Mouse (Mus musculus) gastrocnemius, adult 8-10 months (tissue): ENCODE measurements around the gene Ccdc127. TPM values are rescaled to one million over a fixed set of nuclear protein-coding genes. Genes with fewer than 3 reads are reported as not detected.

Source experiments
- DNase-seq, 2 experiments: peaks; one replicate each; pipeline ENCODE4 v3.0.0; 2022; ENCODE audit warnings: low spot score in 2 of 2
- total RNA-seq, 4 experiments: library from RNA; stranded (reverse); gene quantifications; 2 replicates each; pipeline ENCODE4 v1.2.4; 2022

Gene Ccdc127
- 10 to 100 TPM; 58.2 to 66.2 (median 64.0) TPM for total RNA-seq

DNA sequence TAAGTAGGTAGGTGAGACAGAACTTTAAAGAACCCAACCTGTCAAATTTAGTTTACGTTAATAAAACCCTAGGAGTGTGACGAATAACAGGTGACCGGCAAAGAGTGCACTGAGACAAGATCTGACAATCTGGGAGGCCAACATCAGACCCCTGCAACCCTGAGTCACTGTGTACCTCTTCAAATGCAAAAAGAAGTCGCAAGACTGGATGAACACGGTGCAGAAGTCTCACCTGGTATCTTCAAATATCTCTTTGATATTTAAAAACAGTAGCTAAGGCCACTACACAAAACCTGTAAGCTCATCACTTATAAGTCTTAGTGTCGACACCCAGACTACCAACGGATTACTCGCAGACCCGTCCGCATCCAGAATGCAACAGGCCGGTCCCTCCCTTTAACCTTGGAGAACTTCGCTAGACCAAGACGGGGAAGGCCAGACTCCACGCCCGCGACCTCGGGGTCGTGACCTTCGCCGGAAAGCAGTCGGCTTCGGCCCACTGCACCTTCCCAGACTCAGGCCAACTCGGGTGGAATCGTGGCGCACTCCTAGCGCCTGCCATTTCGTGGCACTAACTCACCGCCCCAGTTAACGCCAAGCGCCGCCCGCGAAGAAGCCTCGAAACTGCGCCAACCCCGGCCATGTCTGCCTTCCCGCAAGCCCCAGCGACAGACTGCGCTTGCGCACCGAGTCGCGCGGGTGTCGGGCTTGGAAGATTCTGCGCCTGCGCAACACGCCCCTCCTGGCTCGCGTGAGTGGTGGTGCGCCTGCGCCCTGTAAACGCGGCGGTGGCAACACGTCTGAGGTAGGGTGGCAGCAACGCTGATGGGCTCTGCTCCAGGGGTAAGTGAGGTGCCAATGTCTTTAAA, at the start of gene Ccdc127, which contains the start of gene Sdha:
Gene Ccdc127, plus strand, starts transcription at position 744 of the 869 bp plus-strand sequence.
Gene Sdha, minus strand, starts transcription at position 715 of the 869 bp plus-strand sequence.
- DNase-seq, result peak; percentile 93 to 96

DNA sequence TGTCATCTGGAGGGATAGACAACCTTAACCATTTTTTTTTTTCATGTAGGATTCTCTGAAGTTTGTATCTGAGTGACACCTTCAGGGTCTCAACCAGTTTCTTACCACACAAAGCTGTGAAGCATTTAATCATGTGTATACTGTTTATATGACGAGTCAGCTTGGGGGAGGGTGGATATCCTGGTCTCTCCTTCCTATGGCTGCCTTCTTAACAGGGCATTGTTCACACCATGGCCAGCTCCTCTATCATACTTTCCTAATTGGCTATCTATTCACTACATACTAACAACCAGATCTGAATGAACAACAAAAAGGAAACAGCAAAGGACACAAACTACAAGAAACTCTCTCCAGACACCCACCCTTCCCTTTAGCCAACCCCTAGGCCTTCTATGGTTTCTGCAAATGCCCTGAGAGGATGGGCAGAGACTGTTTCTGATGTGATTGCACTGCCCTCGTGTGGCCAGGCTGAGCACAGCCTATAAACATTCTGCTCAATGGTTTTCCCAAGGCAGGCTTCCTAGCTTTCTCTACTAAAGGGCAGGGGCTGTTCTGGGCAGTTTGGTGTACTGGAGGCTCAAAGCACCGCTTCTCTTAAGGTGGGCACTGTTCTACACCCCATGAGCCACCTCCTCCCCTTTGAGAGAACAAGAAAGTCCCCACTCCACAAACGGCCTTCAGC, 49.0 kb upstream of the Ccdc127 start:
- DNase-seq, result peak; percentile 14 to 24

DNA sequence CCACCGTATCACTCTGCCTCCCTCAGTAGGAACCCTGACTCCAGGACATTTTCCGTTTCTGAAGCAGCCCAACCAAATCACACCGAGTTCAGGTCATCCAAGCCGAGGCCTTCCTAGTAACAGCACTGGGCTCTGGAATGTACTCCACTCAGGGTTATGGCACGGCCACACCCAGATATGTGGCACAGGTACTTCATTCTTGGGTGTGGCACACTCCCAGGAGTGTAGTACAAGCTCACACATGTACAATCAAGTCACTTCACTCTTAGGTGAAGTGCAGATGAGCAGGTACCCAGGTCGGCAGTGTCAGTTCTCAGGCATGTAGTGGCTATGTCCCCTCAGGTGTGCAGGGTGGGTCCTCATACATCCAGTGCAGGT, 48.5 kb upstream of the Ccdc127 start:
- DNase-seq, result no peak

- DNase-seq, result no peak
Measured at GRCm38 (mm10) chr13:74302050-74303037, 47.8 kb upstream of the Ccdc127 start.

GRCm38 (mm10) chr13:74305380-74305779, 44.7 kb upstream of the Ccdc127 start:
- no peak for DNase-seq

- no peak for DNase-seq
Measured at GRCm38 (mm10) chr13:74305780-74306179, 44.3 kb upstream of the Ccdc127 start.

- DNase-seq, result no peak
Measured at GRCm38 (mm10) chr13:74314616-74315015, 35.5 kb upstream of the Ccdc127 start.

DNA sequence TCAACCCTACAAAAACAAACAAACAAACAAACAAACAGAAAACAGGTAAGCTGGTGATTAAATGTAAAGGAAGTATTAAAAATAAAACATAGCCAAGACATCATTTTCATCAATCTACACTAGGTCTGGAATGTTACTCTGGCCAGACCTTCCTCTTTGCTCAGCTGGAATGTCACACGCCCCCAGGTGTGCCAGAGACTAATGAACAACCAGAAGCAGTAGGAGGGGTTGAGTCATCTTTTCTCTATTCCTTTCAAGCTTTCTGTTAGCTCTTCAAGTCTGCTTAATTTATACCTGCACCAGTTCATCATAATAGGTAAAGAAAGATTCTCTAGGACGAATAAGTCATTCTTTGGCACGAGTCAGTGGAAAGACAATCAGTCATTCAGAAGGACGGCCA, 33.7 kb upstream of the Ccdc127 start:
- no peak for DNase-seq

DNA sequence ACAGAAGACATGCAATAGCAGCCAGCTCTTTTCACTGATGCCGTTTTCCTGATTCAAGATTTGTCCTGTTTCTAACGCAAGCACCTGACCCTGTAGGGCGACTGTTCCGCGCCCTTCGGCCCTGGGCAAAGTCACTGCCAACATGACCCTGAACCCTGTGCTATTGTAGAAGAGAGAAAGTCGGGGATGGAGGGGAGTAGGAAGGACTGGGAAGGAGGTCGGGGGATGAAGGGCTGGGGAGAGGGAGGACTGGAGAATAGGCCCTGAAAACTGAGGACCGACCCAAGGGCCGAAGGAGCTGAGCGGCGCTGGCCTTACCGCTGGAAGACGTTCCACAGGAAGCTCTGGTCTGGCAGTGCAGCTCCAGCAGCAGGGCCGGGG, 33.3 kb upstream of the Ccdc127 start:
- DNase-seq, result no peak

DNA sequence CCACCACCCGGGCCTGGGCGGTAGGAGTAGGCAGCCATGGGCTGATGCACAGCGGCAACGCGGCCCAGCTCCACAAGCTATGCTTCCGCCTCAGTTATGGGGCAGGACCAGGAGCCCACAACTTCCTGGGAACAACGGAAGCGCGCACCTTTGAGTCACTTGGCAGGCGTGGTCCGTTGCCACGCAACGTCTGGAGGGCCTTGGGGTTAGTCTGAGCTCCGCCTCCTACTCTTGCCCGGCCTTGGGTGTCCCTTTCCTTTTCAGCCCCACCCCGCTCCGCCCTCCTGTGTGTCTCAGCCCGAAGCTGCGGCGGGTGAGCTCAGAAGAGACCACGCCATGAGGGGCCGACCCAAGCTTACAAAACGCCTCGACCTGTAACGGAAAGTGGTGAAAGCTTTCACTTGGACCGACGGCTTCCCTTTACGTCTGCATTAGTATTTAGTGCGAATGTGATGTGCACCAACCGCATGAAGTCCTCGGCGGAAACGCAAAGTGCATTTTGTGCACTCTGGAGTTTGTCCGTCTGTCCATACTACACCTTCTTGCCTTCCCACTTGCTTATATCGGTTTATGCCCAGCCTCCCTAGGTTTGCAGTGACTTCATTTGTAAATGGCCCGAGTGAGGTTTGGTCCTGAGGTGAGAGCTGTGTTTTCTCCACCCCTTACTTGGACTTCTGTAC, 32.8 kb upstream of the Ccdc127 start, which contains the start of gene Pdcd6:
Gene Pdcd6, minus strand, starts transcription at position 411 of the 680 bp plus-strand sequence.
- peak; percentile 89 to 94 for DNase-seq

- no peak for DNase-seq
Measured at GRCm38 (mm10) chr13:74329321-74329720, 20.8 kb upstream of the Ccdc127 start.

DNA sequence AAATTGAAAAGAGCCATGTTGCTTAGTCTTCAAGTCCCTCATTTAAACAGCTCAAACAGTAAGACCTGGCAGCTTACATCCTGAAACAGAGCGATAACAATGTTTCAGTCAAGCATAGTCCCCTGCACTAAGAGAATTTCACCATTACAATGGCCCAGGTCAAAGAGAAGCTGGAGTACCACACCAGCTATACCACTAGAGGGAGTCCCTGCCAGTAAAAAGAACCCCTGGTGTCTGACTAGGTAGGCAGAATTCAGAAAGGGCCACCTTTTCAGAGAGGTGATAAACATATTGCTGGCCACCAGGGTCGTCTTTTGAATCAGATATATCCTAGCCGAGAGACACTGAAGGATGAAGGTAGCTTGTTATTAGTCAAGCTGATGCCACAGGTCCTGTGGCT, 9.1 kb upstream of the Ccdc127 start:
- DNase-seq, result no peak

GRCm38 (mm10) chr13:74350435-74350906, 362 bp downstream of the Ccdc127 start:
- DNase-seq, result no peak

DNA sequence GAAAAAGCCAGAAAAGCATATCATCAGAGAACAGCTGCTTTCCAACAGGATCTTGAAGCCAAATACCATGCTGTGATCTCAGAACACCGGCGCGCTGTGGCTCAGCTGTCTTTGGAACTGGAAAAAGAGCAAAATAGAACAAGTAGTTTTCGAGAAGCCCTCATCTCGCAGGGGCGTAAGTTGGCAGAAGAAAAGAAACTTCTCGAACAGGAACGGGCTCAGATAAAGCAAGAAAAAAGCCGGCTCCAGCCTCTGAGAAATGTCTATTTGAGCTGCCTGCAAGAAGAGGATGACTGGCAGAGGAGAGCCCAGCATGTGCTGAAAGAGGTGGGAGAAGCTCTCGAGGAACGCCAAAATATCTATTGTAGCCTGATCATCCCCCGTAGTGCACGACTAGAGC, 6.4 kb downstream of the Ccdc127 start:
- DNase-seq, result no peak

DNA sequence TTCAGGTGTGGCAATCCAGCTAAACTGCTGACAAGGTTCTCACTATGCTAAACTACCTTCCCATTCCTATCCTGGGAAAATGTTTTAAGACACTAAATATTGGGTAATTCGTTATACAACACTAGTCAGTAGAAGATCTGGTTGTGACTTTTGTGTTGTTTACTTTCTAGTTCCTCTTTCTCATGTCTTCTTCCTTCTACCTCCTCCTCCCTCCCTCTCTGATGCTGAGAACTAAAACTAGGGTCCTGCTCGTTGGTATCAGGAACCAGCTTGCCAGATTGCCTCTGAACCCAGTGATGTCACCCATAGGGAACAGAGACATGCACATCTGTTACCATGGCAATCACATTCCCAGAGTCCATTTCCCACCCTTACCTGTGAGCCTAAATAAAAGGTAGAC, 12.1 kb downstream of the Ccdc127 start:
- DNase-seq, result no peak

GRCm38 (mm10) chr13:74363176-74363858, 13.2 kb downstream of the Ccdc127 start:
- peak; percentile 17 to 45 for DNase-seq

GRCm38 (mm10) chr13:74363859-74364235, 13.7 kb downstream of the Ccdc127 start, which contains the start of gene Lrrc14b:
TSS of gene Lrrc14b (minus strand) at chr13:74364005.
- peak; percentile 61 to 78 for DNase-seq

- no peak for DNase-seq
Measured at GRCm38 (mm10) chr13:74381533-74382276, 31.6 kb downstream of the Ccdc127 start.

DNA sequence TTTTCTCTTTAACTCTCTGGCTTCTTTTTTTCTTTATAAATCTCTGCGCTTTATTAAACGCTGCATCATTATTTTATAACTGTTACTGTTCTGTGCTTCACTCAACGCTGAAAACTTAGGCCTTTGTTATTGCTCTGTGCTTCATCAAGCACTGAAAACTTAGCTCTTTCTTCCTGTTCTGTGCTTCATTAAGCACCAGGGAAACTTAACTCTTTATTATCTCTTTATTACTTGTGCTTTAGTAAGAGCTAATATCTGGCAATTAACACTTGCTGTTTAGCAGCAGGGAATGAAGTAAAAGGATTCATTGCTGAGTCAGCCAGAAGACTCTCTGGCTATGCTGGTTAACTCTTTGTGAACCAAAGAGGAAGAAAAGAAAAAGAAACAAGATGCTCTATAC, 32.2 kb downstream of the Ccdc127 start:
- no peak for DNase-seq
